In the genomic region with DNA sequence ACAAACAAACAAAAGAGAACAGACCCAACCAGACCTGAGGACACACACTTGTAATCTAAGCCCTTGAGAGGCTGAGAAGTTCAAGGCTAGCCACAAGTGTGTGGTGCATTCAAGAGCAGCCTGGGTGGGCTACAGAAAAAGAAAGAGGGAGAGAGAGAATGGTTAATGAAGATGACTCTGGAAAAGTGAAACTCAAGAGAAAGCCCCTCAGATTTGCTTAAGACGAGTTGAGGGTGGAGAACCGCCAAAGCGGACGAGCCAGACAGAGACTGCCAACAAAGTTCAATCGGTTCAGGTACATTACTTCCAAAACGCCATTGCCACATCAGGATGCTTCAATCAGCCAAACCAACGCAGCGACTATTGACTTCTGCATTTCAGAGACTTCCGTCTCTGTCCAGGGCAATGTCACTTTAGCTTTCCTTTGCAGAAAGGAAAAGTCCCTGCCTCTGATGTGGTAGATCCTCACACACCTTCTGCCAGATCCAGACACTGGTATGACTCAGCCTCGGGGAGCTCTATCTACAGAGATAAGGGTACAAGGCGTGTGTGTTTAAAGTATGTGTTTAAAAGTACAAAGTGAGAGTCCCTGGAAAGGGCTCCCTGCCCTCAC, we compare ENCODE assay signal across 19 mouse cellular contexts. TPM values are rescaled to one million over a fixed set of nuclear protein-coding genes. Genes with fewer than 3 reads are reported as not detected.
DNase-seq lines count a peak whose midpoint lies in the region; ATAC-seq and TF ChIP-seq lines count a peak whose summit lies in the region.
"Had no signal": no experiment of that assay in that cellular context is flagged by ENCODE, and none has a peak within 500 bp of the region (broad histone marks: within the 10 kb centered on the region; RNA-seq: fewer than 3 reads in every experiment).

No protein-coding gene starts in this region.

- H3K27ac ChIP-seq in CH12.LX (ENCODE audit: insufficient read depth, low read depth), result no peak overlapping the region
- H3K27ac ChIP-seq in limb, embryonic 10.5 days, result no peak overlapping the region
- H3K27ac ChIP-seq: embryonic facial prominence, embryonic 13.5 days; forebrain, embryonic 12.5 days; heart, adult 2 months; hindbrain, embryonic 14.5 days; lung, embryonic 15.5 days had no signal

- peaks cover 3% of the 10 kb centered on the region for H3K9me3 ChIP-seq in CH12.LX (replicated peaks; ENCODE audit: low read length)
- H3K9me3 ChIP-seq in limb, embryonic 10.5 days (replicated peaks), result no peaks in the 10 kb centered on the region
- H3K9me3 ChIP-seq: embryonic facial prominence, embryonic 13.5 days; forebrain, embryonic 12.5 days; lung, embryonic 15.5 days had no signal

- dilution Hi-C loops in CH12.LX (cut with MboI; ENCODE audit: extremely low pct_ligation_motif_present, extremely low pct_unique_long_range_greater_than_20kb, low sequenced_read_pairs), result no loop called here

- H3K4me3 ChIP-seq in CH12.LX (replicated peaks in 1 of 3; ENCODE audit: low read depth in 2 of 3, low read length in 2 of 3, poor library complexity in 1 of 3), result no peak overlapping the region
- H3K4me3 ChIP-seq in limb, embryonic 10.5 days, result no peak overlapping the region
- H3K4me3 ChIP-seq: embryonic facial prominence, embryonic 13.5 days; forebrain, embryonic 12.5 days; heart, adult 2 months; lung, embryonic 15.5 days; megakaryocyte, embryonic 14.5 days had no signal

- H3K4me1 ChIP-seq in CH12.LX (ENCODE audit: control insufficient read depth in 1 of 2, insufficient read depth in 2 of 2), result peaks cover 2 to 16% of the 10 kb centered on the region in 2 experiments; a peak in 1 of 4 replicates
- H3K4me1 ChIP-seq in limb, embryonic 10.5 days, result peaks cover 10% of the 10 kb centered on the region

- no peak for TF ChIP-seq EP300 in CH12.LX (IDR thresholded peaks at IDR 0.05; ENCODE audit: low read length)

- peak; percentile 77 for ATAC-seq in megakaryocyte, adult 5-6 weeks (ENCODE audit: poor library complexity, severe bottlenecking)

- in situ Hi-C loops in CH12.LX (cut with MboI; ENCODE audit: low pct_ligation_motif_present, low pct_unique_long_range_greater_than_20kb, low sequenced_read_pairs), result no loop called here

- no peaks in the 10 kb centered on the region for H3K79me2 ChIP-seq in CH12.LX (replicated peaks; ENCODE audit: control insufficient read depth, extremely low read depth, insufficient read depth, poor library complexity, severe bottlenecking)

- 0 out of 2 replicates have a peak overlapping the region, but pooled peaks have one; percentile 5 for H3K9ac ChIP-seq in CH12.LX (ENCODE audit: insufficient read depth, low read depth)
- H3K9ac ChIP-seq: embryonic facial prominence, embryonic 13.5 days; forebrain, embryonic 12.5 days; hindbrain, embryonic 14.5 days; lung, embryonic 15.5 days had no signal

- H3K4me2 ChIP-seq in CH12.LX (ENCODE audit: insufficient read depth, low read depth, poor library complexity, severe bottlenecking), result peak overlapping the region; percentile 56
- H3K4me2 ChIP-seq: embryonic facial prominence, embryonic 13.5 days; forebrain, embryonic 12.5 days; hindbrain, embryonic 14.5 days; lung, embryonic 15.5 days had no signal

- no peak for TF ChIP-seq CTCF in CH12.LX (conservative IDR thresholded peaks at IDR 0.05 in 1 of 2, IDR thresholded peaks at IDR 0.05 in 1 of 2; ENCODE audit: low read depth in 2 of 2, low read length in 2 of 2)

- no peaks in the 10 kb centered on the region for H3K27me3 ChIP-seq in CH12.LX (replicated peaks)
- H3K27me3 ChIP-seq in limb, embryonic 10.5 days (ENCODE audit: low read depth, poor library complexity, severe bottlenecking), result 0 out of 2 replicates have a peak, but pooled peaks cover 7% of the 10 kb centered on the region
- H3K27me3 ChIP-seq: embryonic facial prominence, embryonic 13.5 days; lung, embryonic 15.5 days; megakaryocyte, embryonic 14.5 days had no signal

- no peaks in the 10 kb centered on the region for H3K36me3 ChIP-seq in CH12.LX (replicated peaks in 1 of 2; ENCODE audit: control insufficient read depth in 1 of 2, insufficient read depth in 1 of 2, low read length in 1 of 2)
- no peaks in the 10 kb centered on the region for H3K36me3 ChIP-seq in limb, embryonic 10.5 days
- H3K36me3 ChIP-seq: embryonic facial prominence, embryonic 13.5 days; forebrain, embryonic 12.5 days; lung, embryonic 15.5 days had no signal

- TF ChIP-seq POLR2A in CH12.LX (IDR thresholded peaks at IDR 0.05; ENCODE audit: low read depth, low read length), result no peak

- 90% methylated on average over 11 of the region's 11 CpGs for WGBS in limb, embryonic 10.5 days

- TF ChIP-seq RAD21 in CH12.LX (IDR thresholded peaks at IDR 0.05; ENCODE audit: low read depth, low read length), result no peak

- peak; percentile 79 for DNase-seq in CD4-positive helper T cell, adult 2 months (ENCODE audit: low read depth, low spot score)
- no peak for DNase-seq in CH12.LX (ENCODE audit: extremely low read depth)
- peak; percentile 71 for DNase-seq in induced T-regulatory cell, adult 2 months (ENCODE audit: low read depth)
- DNase-seq in spleen, postnatal 10 days (ENCODE audit: low spot score in 2 of 2), result no peak
- no peak for DNase-seq in limb, embryonic 10.5 days (ENCODE audit: low spot score)
- DNase-seq in kidney, adult 9 months, result no peak
- DNase-seq: adrenal gland, adult 2 months; cerebellum, adult 18-20 months; heart, adult 2 months; heart, postnatal 10 days; kidney, adult 18-20 months; kidney, postnatal 4 days; left cerebral cortex, postnatal 4 days had no signal

TF ChIP-seq in CH12.LX, 34 proteins besides CTCF, POLR2A, EP300 and RAD21:
- TF ChIP-seq KAT2A (IDR thresholded peaks at IDR 0.05; ENCODE audit: insufficient replicate concordance, low read length) (no peak), ZKSCAN1 (IDR thresholded peaks at IDR 0.05; ENCODE audit: borderline replicate concordance, low read depth, low read length) (no peak), PAX5 (IDR thresholded peaks at IDR 0.05; ENCODE audit: low read length) (no peak), BHLHE40 (IDR thresholded peaks at IDR 0.05; ENCODE audit: low read depth, low read length) (no peak), IRF4 (IDR thresholded peaks at IDR 0.05; ENCODE audit: low read depth, low read length) (no peak), MXI1 (IDR thresholded peaks at IDR 0.05; ENCODE audit: low read depth, low read length) (no peak), MAFK (IDR thresholded peaks at IDR 0.05; ENCODE audit: insufficient replicate concordance, low read length) (no peak), JUND (conservative IDR thresholded peaks at IDR 0.05; ENCODE audit: low read depth, low read length) (no peak), MEF2A (IDR thresholded peaks at IDR 0.05; ENCODE audit: borderline replicate concordance, low read depth, low read length) (no peak), E2F4 (IDR thresholded peaks at IDR 0.05; ENCODE audit: insufficient replicate concordance, low read depth, low read length) (no peak), TCF12 (IDR thresholded peaks at IDR 0.05; ENCODE audit: low read depth, low read length) (no peak), TBP (conservative IDR thresholded peaks at IDR 0.05; ENCODE audit: low read depth, low read length) (no peak), USF2 (conservative IDR thresholded peaks at IDR 0.05; ENCODE audit: low read depth, low read length) (no peak)
TF ChIP-seq in CH12.LX: peak in this region for 0.

RNA-seq across cellular contexts. Expression of gene Tlcd2, which starts 11.1 kb away (rescaled TPM):
- total RNA-seq in CH12.LX (2012; rRNA removed), result 0.17 and 0.81 TPM in 2 replicates
- total RNA-seq in CH12.LX (2014; rRNA removed), result not detected in 2 replicates
- 0.40 and 0.86 TPM in 2 replicates for polyA plus RNA-seq in CH12.LX (2012; ENCODE audit: insufficient read length, low read depth)
- 3.1 and 7.8 TPM in 2 replicates for total RNA-seq in megakaryocyte, adult 5-6 weeks (2015)
- 4.6 and 5.4 TPM in 2 replicates for total RNA-seq in megakaryocyte, adult 5-6 weeks (2017)
- polyA plus RNA-seq in limb, embryonic 10.5 days (2016; fragmentation: Nextera tagmentation; extraction: Ambion mirVana), result 9.2 and 9.8 TPM in 2 replicates

RNA-seq across cellular contexts. Expression of gene Prpf8, which starts 14.0 kb away (rescaled TPM):
- total RNA-seq in CH12.LX (2012; rRNA removed) (246 and 255 TPM in 2 replicates), CH12.LX (2014; rRNA removed) (168 and 187 TPM in 2 replicates)
- polyA plus RNA-seq in CH12.LX (2012; ENCODE audit: insufficient read length, low read depth), result 298 and 345 TPM in 2 replicates
- total RNA-seq in megakaryocyte, adult 5-6 weeks (2015), result 91.3 and 102 TPM in 2 replicates
- total RNA-seq in megakaryocyte, adult 5-6 weeks (2017), result 69.3 and 90.7 TPM in 2 replicates
- 81.7 and 82.6 TPM in 2 replicates for polyA plus RNA-seq in limb, embryonic 10.5 days (2016; fragmentation: Nextera tagmentation; extraction: Ambion mirVana)

RNA-seq across cellular contexts. Expression of gene Wdr81, which starts 18.1 kb away (rescaled TPM):
- 14.3 and 16.3 TPM in 2 replicates for total RNA-seq in CH12.LX (2012; rRNA removed)
- 3.0 and 3.1 TPM in 2 replicates for total RNA-seq in CH12.LX (2014; rRNA removed)
- 12.7 and 13.7 TPM in 2 replicates for polyA plus RNA-seq in CH12.LX (2012; ENCODE audit: insufficient read length, low read depth)
- 11.1 and 11.9 TPM in 2 replicates for total RNA-seq in megakaryocyte, adult 5-6 weeks (2015)
- 9.3 and 11.8 TPM in 2 replicates for total RNA-seq in megakaryocyte, adult 5-6 weeks (2017)
- 5.6 and 6.6 TPM in 2 replicates for polyA plus RNA-seq in limb, embryonic 10.5 days (2016; fragmentation: Nextera tagmentation; extraction: Ambion mirVana)

RNA-seq across cellular contexts. Expression of gene Serpinf2, which starts 33.2 kb away (rescaled TPM):
- total RNA-seq in CH12.LX (2012; rRNA removed), result 0.08 TPM in 1 of 2 replicates, not detected in the other
- 0.11 TPM in 1 of 2 replicates, not detected in the other for total RNA-seq in CH12.LX (2014; rRNA removed)
- polyA plus RNA-seq in CH12.LX (2012; ENCODE audit: insufficient read length, low read depth), result 0.26 TPM in 1 of 2 replicates, not detected in the other
- total RNA-seq in megakaryocyte, adult 5-6 weeks (2015), result 0.71 TPM in 1 of 2 replicates, not detected in the other
- total RNA-seq in megakaryocyte, adult 5-6 weeks (2017), result not detected in 2 replicates
- 0.36 TPM in 1 of 2 replicates, not detected in the other for polyA plus RNA-seq in limb, embryonic 10.5 days (2016; fragmentation: Nextera tagmentation; extraction: Ambion mirVana)
- total RNA-seq: heart, adult 2 months; heart, postnatal 10 days had no signal
- polyA plus RNA-seq: forebrain, embryonic 12.5 days; hindbrain, embryonic 14.5 days had no signal

RNA-seq across cellular contexts. Expression of gene Rilp, which starts 37.3 kb away (rescaled TPM):
- total RNA-seq in CH12.LX (2012; rRNA removed), result 0.63 and 0.72 TPM in 2 replicates
- 0.17 and 0.31 TPM in 2 replicates for total RNA-seq in CH12.LX (2014; rRNA removed)
- polyA plus RNA-seq in CH12.LX (2012; ENCODE audit: insufficient read length, low read depth), result 0.76 and 1.1 TPM in 2 replicates
- 0.98 and 1.2 TPM in 2 replicates for total RNA-seq in megakaryocyte, adult 5-6 weeks (2015)
- 0.55 and 1.8 TPM in 2 replicates for total RNA-seq in megakaryocyte, adult 5-6 weeks (2017)
- polyA plus RNA-seq in limb, embryonic 10.5 days (2016; fragmentation: Nextera tagmentation; extraction: Ambion mirVana), result 0.25 and 0.46 TPM in 2 replicates
- polyA plus RNA-seq: embryonic facial prominence, embryonic 13.5 days had no signal

Comparison
In these comparisons a context has a peak if more than half of its experiments do, and no peak if none do; other contexts are left out.
1. DNase-seq: peak in CD4-positive helper T cell, adult 2 months (single experiment) and induced T-regulatory cell, adult 2 months (single experiment); none in CH12.LX (single experiment), spleen, postnatal 10 days (0 of 2), limb, embryonic 10.5 days (single experiment) and kidney, adult 9 months (single experiment).